Mouse (Mus musculus) CH12.LX (cell line): ENCODE data around the gene Pnpo. TPM values are rescaled to one million over a fixed set of nuclear protein-coding genes. Genes with fewer than 3 reads are reported as not detected.

ENCODE experiments used
- DNase-seq: peaks from one replicate; pipeline ENCODE4 v3.0.0-alpha.2; 2013; ENCODE audit errors: extremely low read depth
- H3K27ac ChIP-seq: 2 replicates; pipeline ENCODE4 v1.5.1; 2012; ENCODE audit warnings: low read depth, mild to moderate bottlenecking, control low read depth, moderate library complexity; ENCODE audit not compliant: insufficient read depth
- H3K27me3 ChIP-seq: replicated peaks from 2 replicates; pipeline ENCODE3; 2012; ENCODE audit warnings: inconsistent platforms
- H3K36me3 ChIP-seq, 2 experiments: replicated peaks in 1 of 2; 2 replicates each; pipeline versions ENCODE3 to v1.6.1; 2012; ENCODE audit warnings: inconsistent platforms in 1 of 2, low read length in 1 of 2, mild to moderate bottlenecking in 1 of 2, mixed read lengths in 1 of 2, moderate library complexity in 1 of 2; ENCODE audit not compliant: control insufficient read depth in 1 of 2, insufficient read depth in 1 of 2
- H3K4me1 ChIP-seq, 2 experiments: 2 replicates each; pipeline ENCODE4 v1.6.1; 2012; ENCODE audit warnings: inconsistent platforms in 1 of 2, moderate library complexity in 1 of 2; ENCODE audit not compliant: insufficient read depth in 2 of 2, control insufficient read depth in 1 of 2
- H3K4me2 ChIP-seq: 2 replicates; pipeline ENCODE4 v1.6.1; 2012; ENCODE audit warnings: low read depth, mild to moderate bottlenecking, control low read depth; ENCODE audit not compliant: poor library complexity, insufficient read depth, severe bottlenecking
- H3K4me3 ChIP-seq, 3 experiments: fragments of 150-350 bp in 1 of 3; sonication (generic) in 1 of 3; replicated peaks in 1 of 3; 2 replicates each; pipeline versions ENCODE3 to v1.5.1; 2011 to 2012; ENCODE audit warnings: low read depth in 2 of 3, low read length in 2 of 3, mild to moderate bottlenecking in 2 of 3, moderate library complexity in 2 of 3, control low read depth in 1 of 3, improper control_type of control experiment in 1 of 3, inconsistent platforms in 1 of 3, mixed read lengths in 1 of 3; ENCODE audit not compliant: poor library complexity in 1 of 3
- H3K79me2 ChIP-seq: replicated peaks from 2 replicates; pipeline ENCODE4 v1.6.1; 2012; ENCODE audit warnings: mild to moderate bottlenecking, moderate library complexity; ENCODE audit not compliant: control insufficient read depth, poor library complexity, insufficient read depth, severe bottlenecking; ENCODE audit errors: extremely low read depth
- H3K9ac ChIP-seq: 2 replicates; pipeline ENCODE4 v1.6.1; 2012; ENCODE audit warnings: low read depth, mild to moderate bottlenecking, control low read depth, moderate library complexity; ENCODE audit not compliant: insufficient read depth
- H3K9me3 ChIP-seq: replicated peaks from 2 replicates; pipeline ENCODE3; 2012; ENCODE audit warnings: low read length, inconsistent platforms, mixed read lengths
- BHLHE40 ChIP-seq: IDR thresholded peaks from 2 replicates; pipeline ENCODE4 v1.6.1; 2011; ENCODE audit warnings: mild to moderate bottlenecking, low read depth, low read length, improper control_type of control experiment
- CTCF ChIP-seq, 2 experiments: IDR thresholded peaks in 1 of 2; conservative IDR thresholded peaks in 1 of 2; 2 replicates each; pipeline ENCODE4 v1.5.1; 2011 to 2012; ENCODE audit warnings: low read depth in 2 of 2, low read length in 2 of 2, improper control_type of control experiment in 1 of 2, inconsistent platforms in 1 of 2, mild to moderate bottlenecking in 1 of 2, moderate library complexity in 1 of 2
- E2F4 ChIP-seq: IDR thresholded peaks from 2 replicates; pipeline ENCODE4 v1.6.1; 2011; ENCODE audit warnings: low read depth, low read length, improper control_type of control experiment; ENCODE audit not compliant: insufficient replicate concordance
- EP300 ChIP-seq: IDR thresholded peaks from 2 replicates; pipeline ENCODE4 v1.6.1; 2011; ENCODE audit warnings: low read length, improper control_type of control experiment
- ETS1 ChIP-seq: conservative IDR thresholded peaks from 2 replicates; pipeline ENCODE4 v1.6.1; 2012; ENCODE audit warnings: low read depth, mild to moderate bottlenecking, inconsistent platforms, low read length, improper control_type of control experiment, moderate library complexity
- GABPA ChIP-seq: IDR thresholded peaks from 2 replicates; pipeline ENCODE4 v1.6.1; 2012; ENCODE audit warnings: low read depth, low read length, improper control_type of control experiment, inconsistent platforms; ENCODE audit not compliant: insufficient replicate concordance
- IRF4 ChIP-seq: IDR thresholded peaks from 2 replicates; pipeline ENCODE4 v1.6.1; 2014; ENCODE audit warnings: low read depth, mild to moderate bottlenecking, inconsistent platforms, low read length, improper control_type of control experiment
- JUN ChIP-seq: IDR thresholded peaks from 2 replicates; pipeline ENCODE4 v1.6.1; 2011; ENCODE audit warnings: low read depth, mild to moderate bottlenecking, low read length, improper control_type of control experiment, moderate library complexity; ENCODE audit not compliant: insufficient read depth
- JUND ChIP-seq: conservative IDR thresholded peaks from 2 replicates; pipeline ENCODE4 v1.6.1; 2011; ENCODE audit warnings: low read depth, low read length, improper control_type of control experiment
- MAFK ChIP-seq: IDR thresholded peaks from 2 replicates; pipeline ENCODE4 v1.6.1; 2011; ENCODE audit warnings: low read length, improper control_type of control experiment; ENCODE audit not compliant: insufficient replicate concordance
- MAX ChIP-seq: IDR thresholded peaks from 2 replicates; pipeline ENCODE4 v1.6.1; 2011; ENCODE audit warnings: low read length, improper control_type of control experiment
- MEF2A ChIP-seq: IDR thresholded peaks from 2 replicates; pipeline ENCODE4 v1.6.1; 2014; ENCODE audit warnings: low read depth, mild to moderate bottlenecking, inconsistent platforms, low read length, improper control_type of control experiment, borderline replicate concordance
- MXI1 ChIP-seq: IDR thresholded peaks from 2 replicates; pipeline ENCODE4 v1.6.1; 2011; ENCODE audit warnings: mild to moderate bottlenecking, low read depth, low read length, improper control_type of control experiment
- MYC ChIP-seq: IDR thresholded peaks from 2 replicates; pipeline ENCODE4 v1.6.1; 2011; ENCODE audit warnings: low read depth, mild to moderate bottlenecking, improper control_type of control experiment, low read length
- NRF1 ChIP-seq: IDR thresholded peaks from 2 replicates; pipeline ENCODE4 v1.6.1; 2014; ENCODE audit warnings: low read depth, mild to moderate bottlenecking, inconsistent platforms, low read length, improper control_type of control experiment, moderate library complexity
- POLR2A ChIP-seq: IDR thresholded peaks from 2 replicates; pipeline ENCODE4 v1.6.1; 2011; ENCODE audit warnings: low read depth, mild to moderate bottlenecking, improper control_type of control experiment, low read length
- POLR2AphosphoS2 ChIP-seq: IDR thresholded peaks from 2 replicates; pipeline ENCODE4 v1.6.1; 2011; ENCODE audit warnings: low read depth, low read length, improper control_type of control experiment
- RAD21 ChIP-seq: IDR thresholded peaks from 2 replicates; pipeline ENCODE4 v1.6.1; 2011; ENCODE audit warnings: low read depth, mild to moderate bottlenecking, low read length, improper control_type of control experiment, moderate library complexity
- RCOR1 ChIP-seq: conservative IDR thresholded peaks from 2 replicates; pipeline ENCODE4 v1.6.1; 2012; ENCODE audit warnings: low read depth, mild to moderate bottlenecking, inconsistent platforms, low read length, improper control_type of control experiment
- SIN3A ChIP-seq: IDR thresholded peaks from 2 replicates; pipeline ENCODE4 v1.6.1; 2012; ENCODE audit warnings: low read length, improper control_type of control experiment, inconsistent platforms
- SMC3 ChIP-seq: IDR thresholded peaks from 2 replicates; pipeline ENCODE4 v1.6.1; 2011; ENCODE audit warnings: low read depth, low read length, improper control_type of control experiment
- TBP ChIP-seq: conservative IDR thresholded peaks from 2 replicates; pipeline ENCODE4 v1.6.1; 2011; ENCODE audit warnings: low read depth, low read length, improper control_type of control experiment
- TCF12 ChIP-seq: IDR thresholded peaks from 2 replicates; pipeline ENCODE4 v1.6.1; 2014; ENCODE audit warnings: low read depth, mild to moderate bottlenecking, inconsistent platforms, low read length, improper control_type of control experiment
- UBTF ChIP-seq: IDR thresholded peaks from 2 replicates; pipeline ENCODE4 v1.6.1; 2012; ENCODE audit warnings: low read depth, mild to moderate bottlenecking, inconsistent platforms, low read length, improper control_type of control experiment, moderate library complexity
- USF1 ChIP-seq: IDR thresholded peaks from 2 replicates; pipeline ENCODE4 v1.6.1; 2014; ENCODE audit warnings: low read depth, mild to moderate bottlenecking, inconsistent platforms, low read length, improper control_type of control experiment
- USF2 ChIP-seq: conservative IDR thresholded peaks from 2 replicates; pipeline ENCODE4 v1.6.1; 2011; ENCODE audit warnings: low read depth, low read length, improper control_type of control experiment
- ZMIZ1 ChIP-seq: IDR thresholded peaks from 2 replicates; pipeline ENCODE4 v1.6.1; 2012; ENCODE audit warnings: low read depth, mild to moderate bottlenecking, inconsistent platforms, low read length, improper control_type of control experiment
- ZNF384 ChIP-seq: IDR thresholded peaks from 2 replicates; pipeline ENCODE4 v1.6.1; 2012; ENCODE audit warnings: low read depth, low read length, improper control_type of control experiment, inconsistent platforms
- dilution Hi-C: fragments of 300-500 bp; cut with MboI; formaldehyde crosslinking; loops from 2 replicates; pipeline ENCODE4 v1.14.3; 2020; ENCODE audit warnings: low sequenced_read_pairs; ENCODE audit not compliant: extremely low pct_unique_long_range_greater_than_20kb, extremely low pct_ligation_motif_present
- in situ Hi-C: fragments of 300-500 bp; cut with MboI; formaldehyde crosslinking; loops from 3 replicates; pipeline ENCODE4 v1.14.3; 2019; ENCODE audit warnings: low sequenced_read_pairs, low pct_ligation_motif_present, low pct_unique_long_range_greater_than_20kb, mixed read lengths
- polyA plus RNA-seq: library from polyadenylated mRNA; unstranded; fragments of >175 nt; gene quantifications from 2 replicates; pipeline ENCODE4 v1.2.1, GENCODE M21; 2012; ENCODE audit warnings: low read depth; ENCODE audit not compliant: insufficient read length
- total RNA-seq, 2 experiments: library from RNA; depleted of rRNA; stranded (reverse); fragments of 300-350 nt in 1 of 2; fragments of >200 nt in 1 of 2; gene quantifications; 2 replicates each; pipeline ENCODE4 v1.2.3; 2012 to 2014

The Pnpo gene
- total and polyA plus RNA-seq, 3 experiments, result 36.3 to 54.3 (median 38.5) TPM

- no peaks in the 10 kb centered on the region for H3K9me3 ChIP-seq
- peak overlapping the region; percentile 58 for H3K9ac ChIP-seq
- in situ Hi-C loops (no loop called here), dilution Hi-C loops (no loop called here)
- no peak for TF ChIP-seq POLR2AphosphoS2
- no peak for TF ChIP-seq SIN3A
- TF ChIP-seq CTCF (conservative IDR thresholded peaks at IDR 0.05 in 1 of 2, IDR thresholded peaks at IDR 0.05 in 1 of 2; ENCODE audit: low read depth in 2 of 2, low read length in 2 of 2), result no peak
- TF ChIP-seq TBP, result no peak
- TF ChIP-seq TCF12, result no peak
- no peak for TF ChIP-seq BHLHE40
- no peak for TF ChIP-seq GABPA
- no peak for TF ChIP-seq MAX
- no peak for TF ChIP-seq JUN
- TF ChIP-seq RCOR1, result no peak
- no peak for TF ChIP-seq MEF2A
- H3K27me3 ChIP-seq, result no peaks in the 10 kb centered on the region
- H3K4me2 ChIP-seq, result peak overlapping the region; percentile 4; the same call in 1 of the 2 replicates
- peak overlapping the region; percentile 25; the same call in 1 of the 2 replicates for H3K27ac ChIP-seq
- H3K79me2 ChIP-seq, result peaks cover 22% of the 10 kb centered on the region
- H3K36me3 ChIP-seq, result peaks cover 26 to 51% of the 10 kb centered on the region in 2 experiments
- no peak for DNase-seq
- H3K4me3 ChIP-seq, result no peak overlapping the region
- H3K4me1 ChIP-seq, result peaks cover 10 to 57% of the 10 kb centered on the region in 2 experiments
Observed at GRCm38 (mm10) chr11:96966172-96966571, 22.4 kb upstream of the Pnpo start.

DNA sequence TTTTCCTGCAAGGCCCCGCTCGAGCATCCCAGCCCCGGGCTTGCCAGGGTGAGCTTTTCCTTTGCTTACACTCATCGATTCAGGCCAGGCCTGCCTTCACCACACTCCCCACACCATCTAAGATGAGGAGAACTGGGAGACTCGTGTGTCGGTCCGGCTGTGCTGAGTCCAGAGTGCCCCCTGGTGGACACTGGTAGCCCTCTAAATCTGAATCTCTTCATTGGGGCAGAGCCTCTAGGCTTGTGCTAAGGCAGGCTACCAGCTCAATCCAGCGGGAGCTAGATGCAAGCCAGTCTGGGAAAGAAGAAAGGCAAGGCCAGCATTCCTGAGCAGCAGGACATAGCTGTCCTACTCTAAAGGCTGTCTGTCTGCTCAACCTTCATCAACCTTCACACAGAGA lies 19.8 kb upstream of the Pnpo start:
- 0 out of 2 replicates have a peak, but pooled peaks have one; percentile 17 for TF ChIP-seq ZMIZ1
- TF ChIP-seq JUN, result no peak
- no peak for TF ChIP-seq BHLHE40
- no peak for TF ChIP-seq E2F4
- TF ChIP-seq MAFK, result no peak
- TF ChIP-seq RAD21, result peak; percentile 69
- TF ChIP-seq USF2, result no peak
- TF ChIP-seq MYC, result peak; percentile 62; the same call in 1 of the 2 replicates
- TF ChIP-seq ZNF384, result peak; percentile 42; the same call in 1 of the 2 replicates
- TF ChIP-seq NRF1, result no peak
- no peak for TF ChIP-seq EP300
- TF ChIP-seq CTCF (conservative IDR thresholded peaks at IDR 0.05 in 1 of 2, IDR thresholded peaks at IDR 0.05 in 1 of 2; ENCODE audit: low read depth in 2 of 2, low read length in 2 of 2), result peak; percentile 70 to 94
- no peak for TF ChIP-seq UBTF
- TF ChIP-seq USF1, result no peak
- peak; percentile 45; the same call in 1 of the 2 replicates for TF ChIP-seq MXI1
- TF ChIP-seq TCF12, result 0 out of 2 replicates have a peak, but pooled peaks have one; percentile 57
- TF ChIP-seq IRF4, result peak; percentile 64; the same call in 1 of the 2 replicates
- TF ChIP-seq ETS1, result no peak
- TF ChIP-seq SMC3, result peak; percentile 88
- no peak for TF ChIP-seq MAX
- TF ChIP-seq JUND, result 0 out of 2 replicates have a peak, but pooled peaks have one; percentile 8
- TF ChIP-seq RCOR1, result no peak
- TF ChIP-seq POLR2A, result no peak; the same call in 1 of the 2 replicates
- TF ChIP-seq, all 38 proteins: peak for 10
- no peak overlapping the region for H3K4me3 ChIP-seq
- no peak overlapping the region for H3K27ac ChIP-seq
- peaks cover 48 to 69% of the 10 kb centered on the region in 2 experiments for H3K36me3 ChIP-seq
- H3K27me3 ChIP-seq, result no peaks in the 10 kb centered on the region
- H3K4me2 ChIP-seq, result no peak overlapping the region
- peaks cover 8 to 44% of the 10 kb centered on the region in 2 experiments for H3K4me1 ChIP-seq
- H3K9me3 ChIP-seq, result no peaks in the 10 kb centered on the region
- H3K9ac ChIP-seq, result no peak overlapping the region
- peaks cover 12% of the 10 kb centered on the region for H3K79me2 ChIP-seq
- peak; percentile 87 for DNase-seq
- dilution Hi-C loops (no loop called here), in situ Hi-C loops (loop anchor here (5.0 kb wide), 1 partner anchor 36 kb away; the partner anchor contains the start of gene Prr15l)
